Mouse (Mus musculus) ES-Bruce4 (cell line): ENCODE results near the gene Smyd1.

Experiments used
- CTCF ChIP-seq: IDR thresholded peaks from one replicate; pipeline ENCODE4 v1.8.1; 2011; ENCODE audit warnings: low read depth, low read length
- EP300 ChIP-seq: IDR thresholded peaks from 2 replicates; pipeline ENCODE4 v1.6.1; 2011; ENCODE audit warnings: low read depth, low read length; ENCODE audit not compliant: insufficient read depth
- POLR2A ChIP-seq: IDR thresholded peaks from one replicate; pipeline ENCODE4 v1.8.1; 2011; ENCODE audit warnings: low read length; ENCODE audit not compliant: insufficient read depth

GRCm38 (mm10) chr6:71226544-71226943 is 95.5 kb downstream of the Smyd1 start:
- TF ChIP-seq POLR2A (no peak), CTCF (no peak), EP300 (no peak)
